9 mouse cellular contexts compared by ENCODE assay signal in genomic region chr10:96826234-96826788, GRCm38 (mm10).
A peak's percentile ranks its signal among the peaks of the same experiment; 100 is the strongest.
DNase-seq lines count a peak whose midpoint lies in the region; ATAC-seq and TF ChIP-seq lines count a peak whose summit lies in the region.
"Had no signal": no experiment of that assay in that cellular context is flagged by ENCODE, and none has a peak within 500 bp of the region (broad histone marks: within the 10 kb centered on the region; RNA-seq: fewer than 3 reads in every experiment).

No protein-coding gene starts in this region.

- intact Hi-C loops in left cerebral cortex, postnatal 36 days (cut with DNase I) = no loop called here

- no peaks in the 10 kb centered on the region for H3K36me3 ChIP-seq in hindbrain, embryonic 12.5 days
- H3K36me3 ChIP-seq in midbrain, embryonic 13.5 days = no peaks in the 10 kb centered on the region
- H3K36me3 ChIP-seq in liver, postnatal 0 days (replicated peaks; ENCODE audit: insufficient read depth, low read length) = no peaks in the 10 kb centered on the region
- H3K36me3 ChIP-seq: liver, embryonic 13.5 days had no signal

- no peak for TF ChIP-seq EP300 in liver, postnatal 0 days (IDR thresholded peaks at IDR 0.05; ENCODE audit: low read depth)

- peak; percentile 71 for ATAC-seq in hindbrain, embryonic 12.5 days (ENCODE audit: low FRiP score)
- 0 out of 2 replicates have a peak, but pooled peaks have one; percentile 34 for ATAC-seq in midbrain, embryonic 13.5 days
- no peak for ATAC-seq in liver, postnatal 0 days

- peak overlapping the region; percentile 25 for H3K4me2 ChIP-seq in hindbrain, embryonic 12.5 days (replicated peaks)
- H3K4me2 ChIP-seq in midbrain, embryonic 13.5 days (replicated peaks) = peak overlapping the region; percentile 13; the same call in 1 of the 2 replicates
- no peak overlapping the region for H3K4me2 ChIP-seq in liver, postnatal 0 days (ENCODE audit: low read depth, low read length)
- H3K4me2 ChIP-seq: liver, embryonic 13.5 days had no signal

- no peaks in the 10 kb centered on the region for H3K9me3 ChIP-seq in hindbrain, embryonic 12.5 days (replicated peaks)
- no peaks in the 10 kb centered on the region for H3K9me3 ChIP-seq in midbrain, embryonic 13.5 days
- H3K9me3 ChIP-seq in liver, postnatal 0 days (ENCODE audit: low read length) = no peaks in the 10 kb centered on the region
- H3K9me3 ChIP-seq: liver, embryonic 13.5 days had no signal

- H3K4me3 ChIP-seq in hindbrain, embryonic 12.5 days = no peak overlapping the region
- H3K4me3 ChIP-seq in midbrain, embryonic 13.5 days (replicated peaks) = no peak overlapping the region
- H3K4me3 ChIP-seq in liver, postnatal 0 days (ENCODE audit: low read depth, low read length) = no peak overlapping the region
- H3K4me3 ChIP-seq: liver, embryonic 13.5 days had no signal

- no peaks in the 10 kb centered on the region for H3K27me3 ChIP-seq in hindbrain, embryonic 12.5 days
- no peaks in the 10 kb centered on the region for H3K27me3 ChIP-seq in midbrain, embryonic 13.5 days
- H3K27me3 ChIP-seq in liver, postnatal 0 days (ENCODE audit: insufficient read depth, low read length) = no peaks in the 10 kb centered on the region
- H3K27me3 ChIP-seq: liver, embryonic 13.5 days had no signal

- H3K4me1 ChIP-seq in hindbrain, embryonic 12.5 days = peaks cover 8% of the 10 kb centered on the region
- peaks cover 6% of the 10 kb centered on the region; the same call in 1 of the 2 replicates for H3K4me1 ChIP-seq in midbrain, embryonic 13.5 days (replicated peaks)
- H3K4me1 ChIP-seq in liver, postnatal 0 days (ENCODE audit: insufficient read depth) = peaks cover 1% of the 10 kb centered on the region; the same call in 1 of the 2 replicates
- H3K4me1 ChIP-seq: liver, embryonic 13.5 days had no signal

- TF ChIP-seq CTCF in liver, postnatal 0 days (IDR thresholded peaks at IDR 0.05; ENCODE audit: low read depth) = no peak

- no peak overlapping the region for H3K27ac ChIP-seq in hindbrain, embryonic 12.5 days
- no peak overlapping the region for H3K27ac ChIP-seq in midbrain, embryonic 13.5 days
- H3K27ac ChIP-seq in liver, postnatal 0 days (ENCODE audit: low read depth) = no peak overlapping the region
- H3K27ac ChIP-seq: liver, embryonic 13.5 days had no signal

- WGBS in hindbrain, embryonic 12.5 days = 24% methylated on average over 7 of the region's 7 CpGs
- WGBS in midbrain, embryonic 13.5 days = 47% methylated on average over 7 of the region's 7 CpGs
- 41% methylated on average over 7 of the region's 7 CpGs for WGBS in liver, postnatal 0 days (ENCODE audit: insufficient replicate concordance)

- H3K9ac ChIP-seq in hindbrain, embryonic 12.5 days = no peak overlapping the region
- no peak overlapping the region for H3K9ac ChIP-seq in midbrain, embryonic 13.5 days (replicated peaks)
- H3K9ac ChIP-seq in liver, postnatal 0 days (replicated peaks) = no peak overlapping the region
- H3K9ac ChIP-seq: liver, embryonic 13.5 days had no signal

- DNase-seq in CD4-positive, CD25-positive, alpha-beta regulatory T cell, adult 2 months (ENCODE audit: low read depth, low spot score) = peak; percentile 23
- peak; percentile 52 for DNase-seq in NIH3T3 (ENCODE audit: low read depth)
- DNase-seq in liver, postnatal 0 days = no peak
- no peak for DNase-seq in gastrocnemius, postnatal 10 days
- DNase-seq in left cerebral cortex, postnatal 36 days (ENCODE audit: low spot score in 2 of 2) = no peak
- DNase-seq: liver, embryonic 13.5 days; thymus, postnatal 14 days had no signal

Comparison
In these comparisons a context has a peak if more than half of its experiments do, and no peak if none do; other contexts are left out.
1. DNase-seq: peak in CD4-positive, CD25-positive, alpha-beta regulatory T cell, adult 2 months (single experiment) and NIH3T3 (single experiment); none in liver, postnatal 0 days (single experiment), gastrocnemius, postnatal 10 days (single experiment) and left cerebral cortex, postnatal 36 days (0 of 2).